Mouse (Mus musculus) testis, adult 10 weeks (tissue): ENCODE measurements around the gene Pet117. TPM values are rescaled to one million over a fixed set of nuclear protein-coding genes. Genes with fewer than 3 reads are reported as not detected.

Experiments
- polyA plus RNA-seq: library from polyadenylated mRNA; stranded (reverse); fragments of 350-450 nt; fragmentation: Illumina TruSeq; extraction: RNeasy Lipid Tissue Mini Kit (QIAGEN cat#74804); gene quantifications from one replicate; pipeline ENCODE4 v1.2.3, GENCODE M21; 2014; ENCODE audit warnings: low read depth, low replicate concordance

Gene Pet117
- 1.7 TPM for polyA plus RNA-seq

GRCm38 (mm10) chr2:144368400-144369019 lies at the start of gene Pet117, which contains the start of gene Kat14:
Pet117 (plus strand) TSS chr2:144368996.
Kat14 (plus strand) TSS chr2:144368983.

GRCm38 (mm10) chr2:144331401-144332302 lies 37.1 kb upstream of the Pet117 start, which contains the start of gene Ovol2:
Ovol2 (minus strand) TSS chr2:144332146.

Other genes with a start within 250 kb of the Pet117 start
- 2.5 TPM for gene Mgme1, start 98.3 kb upstream of the Pet117 start, polyA plus RNA-seq
- 78.1 TPM for gene Snx5, start 98.1 kb upstream of the Pet117 start, polyA plus RNA-seq
- gene Ovol2, start 36.9 kb upstream of the Pet117 start, polyA plus RNA-seq, result 24.5 TPM
- 4.5 TPM for gene Kat14, start within 50 bp of the Pet117 start, polyA plus RNA-seq
- gene Dzank1, start 158.4 kb downstream of the Pet117 start, polyA plus RNA-seq, result 12.3 TPM
- gene Polr3f, start 158.7 kb downstream of the Pet117 start, polyA plus RNA-seq, result 19.4 TPM
- gene Rbbp9, start 181.9 kb downstream of the Pet117 start, polyA plus RNA-seq, result 17.9 TPM
- 54.4 TPM for gene Sec23b, start 187.2 kb downstream of the Pet117 start, polyA plus RNA-seq
- gene Smim26, start 225.1 kb downstream of the Pet117 start, polyA plus RNA-seq, result 3.4 TPM
- gene Dtd1, start 230.9 kb downstream of the Pet117 start, polyA plus RNA-seq, result 12.1 TPM